Mouse (Mus musculus): ENCODE data around the gene Srsf2. TPM values are rescaled to one million over a fixed set of nuclear protein-coding genes. Genes with fewer than 3 reads are reported as not detected.
A peak's percentile ranks its signal among the peaks of the same experiment; 100 is the strongest.
"Not testable (repeated sequence)": the region's sequence is repeated elsewhere in the genome, so short reads cannot be mapped to it uniquely, and the experiment has no call there.

Gene Srsf2
- polyA plus RNA-seq (2015; fragmentation: Nextera tagmentation; extraction: Ambion mirVana) = 389 and 590 TPM in 2 replicates

- under 1% methylated on average over 72 of the region's 74 CpGs for WGBS
- peak within 1 kb of the TSS; percentile 99 for H3K9ac ChIP-seq (ENCODE audit: low read depth, low read length)
- no peaks in the 10 kb centered on the region for H3K27me3 ChIP-seq (replicated peaks; ENCODE audit: control insufficient read depth, insufficient read depth, low read length)
- H3K9me3 ChIP-seq (ENCODE audit: control insufficient read depth, low read length) = no peaks in the 10 kb centered on the region
- H3K4me3 ChIP-seq (ENCODE audit: low read length) = peak within 1 kb of the TSS; percentile 98
- peak within 1 kb of the TSS; percentile 77 for H3K4me2 ChIP-seq (ENCODE audit: low read depth, low read length)
- H3K36me3 ChIP-seq (ENCODE audit: control insufficient read depth, insufficient read depth, low read length) = peaks cover 5% of the 10 kb centered on the region; the same call in 1 of the 2 replicates
- peak within 1 kb of the TSS; percentile 98 for H3K27ac ChIP-seq (ENCODE audit: low read length)
- peak; percentile 88 for ATAC-seq
- H3K4me1 ChIP-seq (ENCODE audit: control insufficient read depth, insufficient read depth, low read length) = peaks cover 12% of the 10 kb centered on the region
These were observed at the start of gene Srsf2 for GRCm38 (mm10) chr11:116852891-116853511. Gene Srsf2 (minus strand): TSS chr11:116853094.

- 89% methylated on average over 10 of the region's 10 CpGs for WGBS
- not testable (repeated sequence) for H3K9me3 ChIP-seq (ENCODE audit: control insufficient read depth, low read length); ATAC-seq; H3K4me3 ChIP-seq (ENCODE audit: low read length); H3K4me1 ChIP-seq (ENCODE audit: control insufficient read depth, insufficient read depth, low read length); H3K36me3 ChIP-seq (ENCODE audit: control insufficient read depth, insufficient read depth, low read length); H3K4me2 ChIP-seq (ENCODE audit: low read depth, low read length); H3K9ac ChIP-seq (ENCODE audit: low read depth, low read length); H3K27ac ChIP-seq (ENCODE audit: low read length)
- peaks cover 11% of the 10 kb centered on the region for H3K27me3 ChIP-seq (replicated peaks; ENCODE audit: control insufficient read depth, insufficient read depth, low read length)
These were observed 49.7 kb upstream of the Srsf2 start for GRCm38 (mm10) chr11:116902588-116902987.

- ATAC-seq = no peak
- H3K27ac ChIP-seq (ENCODE audit: low read length) = no peak overlapping the region
- no peak overlapping the region for H3K9ac ChIP-seq (ENCODE audit: low read depth, low read length)
- H3K4me2 ChIP-seq (ENCODE audit: low read depth, low read length) = no peak overlapping the region
- no peaks in the 10 kb centered on the region for H3K27me3 ChIP-seq (replicated peaks; ENCODE audit: control insufficient read depth, insufficient read depth, low read length)
- H3K9me3 ChIP-seq (ENCODE audit: control insufficient read depth, low read length) = no peaks in the 10 kb centered on the region
- WGBS = 90% methylated on average over 12 of the region's 12 CpGs
- H3K4me3 ChIP-seq (ENCODE audit: low read length) = no peak overlapping the region
- no peaks in the 10 kb centered on the region for H3K36me3 ChIP-seq (ENCODE audit: control insufficient read depth, insufficient read depth, low read length)
- no peaks in the 10 kb centered on the region for H3K4me1 ChIP-seq (ENCODE audit: control insufficient read depth, insufficient read depth, low read length)
These were observed 46.4 kb upstream of the Srsf2 start for GRCm38 (mm10) chr11:116899247-116899646.

GRCm38 (mm10) chr11:116895402-116895801 lies 42.5 kb upstream of the Srsf2 start:
- no peak overlapping the region for H3K9ac ChIP-seq (ENCODE audit: low read depth, low read length)
- no peak for ATAC-seq
- no peaks in the 10 kb centered on the region for H3K9me3 ChIP-seq (ENCODE audit: control insufficient read depth, low read length)
- H3K4me2 ChIP-seq (ENCODE audit: low read depth, low read length) = no peak overlapping the region
- no peak overlapping the region for H3K4me3 ChIP-seq (ENCODE audit: low read length)
- 71% methylated on average over 3 of the region's 3 CpGs for WGBS
- H3K27me3 ChIP-seq (replicated peaks; ENCODE audit: control insufficient read depth, insufficient read depth, low read length) = no peaks in the 10 kb centered on the region
- no peak overlapping the region for H3K27ac ChIP-seq (ENCODE audit: low read length)
- no peaks in the 10 kb centered on the region for H3K4me1 ChIP-seq (ENCODE audit: control insufficient read depth, insufficient read depth, low read length)
- no peaks in the 10 kb centered on the region for H3K36me3 ChIP-seq (ENCODE audit: control insufficient read depth, insufficient read depth, low read length)

- Histone ChIP-seq H3K27ac (ENCODE audit: low read length) (no peak overlapping the region), H3K4me2 (ENCODE audit: low read depth, low read length) (no peak overlapping the region), H3K27me3 (replicated peaks; ENCODE audit: control insufficient read depth, insufficient read depth, low read length) (no peaks in the 10 kb centered on the region), H3K9me3 (ENCODE audit: control insufficient read depth, low read length) (no peaks in the 10 kb centered on the region), H3K36me3 (ENCODE audit: control insufficient read depth, insufficient read depth, low read length) (no peaks in the 10 kb centered on the region), H3K9ac (ENCODE audit: low read depth, low read length) (no peak overlapping the region), H3K4me3 (ENCODE audit: low read length) (no peak overlapping the region), H3K4me1 (ENCODE audit: control insufficient read depth, insufficient read depth, low read length) (no peaks in the 10 kb centered on the region)
- 47% methylated on average over 19 of the region's 19 CpGs for WGBS
- no peak for ATAC-seq
These were observed 40.9 kb upstream of the Srsf2 start for GRCm38 (mm10) chr11:116893532-116894442.

- Histone ChIP-seq H3K27me3 (replicated peaks; ENCODE audit: control insufficient read depth, insufficient read depth, low read length) (no peaks in the 10 kb centered on the region; the same call in 1 of the 2 replicates), H3K4me1 (ENCODE audit: control insufficient read depth, insufficient read depth, low read length) (no peaks in the 10 kb centered on the region), H3K4me3 (ENCODE audit: low read length) (no peak overlapping the region), H3K9me3 (ENCODE audit: control insufficient read depth, low read length) (no peaks in the 10 kb centered on the region), H3K36me3 (ENCODE audit: control insufficient read depth, insufficient read depth, low read length) (no peaks in the 10 kb centered on the region), H3K4me2 (ENCODE audit: low read depth, low read length) (no peak overlapping the region), H3K27ac (ENCODE audit: low read length) (no peak overlapping the region), H3K9ac (ENCODE audit: low read depth, low read length) (no peak overlapping the region)
- 63% methylated on average over 5 of the region's 5 CpGs for WGBS
- no peak for ATAC-seq
These were observed 34.2 kb upstream of the Srsf2 start for GRCm38 (mm10) chr11:116887136-116887535.

- peak overlapping the region; percentile 2; the same call in 1 of the 2 replicates for H3K9ac ChIP-seq (ENCODE audit: low read depth, low read length)
- H3K27me3 ChIP-seq (replicated peaks; ENCODE audit: control insufficient read depth, insufficient read depth, low read length) = no peaks in the 10 kb centered on the region; the same call in 1 of the 2 replicates
- H3K27ac ChIP-seq (ENCODE audit: low read length) = no peak overlapping the region
- WGBS = 4% methylated on average over 27 of the region's 28 CpGs
- H3K4me3 ChIP-seq (ENCODE audit: low read length) = peak overlapping the region; percentile 26
- H3K9me3 ChIP-seq (ENCODE audit: control insufficient read depth, low read length) = no peaks in the 10 kb centered on the region
- peak; percentile 59 for ATAC-seq
- H3K4me1 ChIP-seq (ENCODE audit: control insufficient read depth, insufficient read depth, low read length) = no peaks in the 10 kb centered on the region
- H3K36me3 ChIP-seq (ENCODE audit: control insufficient read depth, insufficient read depth, low read length) = no peaks in the 10 kb centered on the region
- H3K4me2 ChIP-seq (ENCODE audit: low read depth, low read length) = peak overlapping the region; percentile 47
These were observed 32.6 kb upstream of the Srsf2 start for GRCm38 (mm10) chr11:116885275-116886151.

- WGBS = 81% methylated on average over 6 of the region's 6 CpGs
- no peak for ATAC-seq
- no peaks in the 10 kb centered on the region for H3K36me3 ChIP-seq (ENCODE audit: control insufficient read depth, insufficient read depth, low read length)
- no peak overlapping the region for H3K4me3 ChIP-seq (ENCODE audit: low read length)
- no peaks in the 10 kb centered on the region; the same call in 1 of the 2 replicates for H3K27me3 ChIP-seq (replicated peaks; ENCODE audit: control insufficient read depth, insufficient read depth, low read length)
- no peak overlapping the region for H3K27ac ChIP-seq (ENCODE audit: low read length)
- no peak overlapping the region for H3K4me2 ChIP-seq (ENCODE audit: low read depth, low read length)
- no peaks in the 10 kb centered on the region for H3K4me1 ChIP-seq (ENCODE audit: control insufficient read depth, insufficient read depth, low read length)
- no peaks in the 10 kb centered on the region for H3K9me3 ChIP-seq (ENCODE audit: control insufficient read depth, low read length)
- no peak overlapping the region for H3K9ac ChIP-seq (ENCODE audit: low read depth, low read length)
These were observed 31.2 kb upstream of the Srsf2 start for GRCm38 (mm10) chr11:116884061-116884460.

GRCm38 (mm10) chr11:116882446-116882845 lies 29.6 kb upstream of the Srsf2 start:
- WGBS = 77% methylated on average over 10 of the region's 10 CpGs
- Histone ChIP-seq H3K9ac (ENCODE audit: low read depth, low read length) (no peak overlapping the region), H3K4me1 (ENCODE audit: control insufficient read depth, insufficient read depth, low read length) (no peaks in the 10 kb centered on the region), H3K27ac (ENCODE audit: low read length) (no peak overlapping the region), H3K36me3 (ENCODE audit: control insufficient read depth, insufficient read depth, low read length) (no peaks in the 10 kb centered on the region), H3K4me2 (ENCODE audit: low read depth, low read length) (no peak overlapping the region), H3K27me3 (replicated peaks; ENCODE audit: control insufficient read depth, insufficient read depth, low read length) (no peaks in the 10 kb centered on the region; the same call in 1 of the 2 replicates), H3K4me3 (ENCODE audit: low read length) (no peak overlapping the region), H3K9me3 (ENCODE audit: control insufficient read depth, low read length) (no peaks in the 10 kb centered on the region)
- ATAC-seq = no peak
